Mouse (Mus musculus) small intestine, adult 2 months (tissue): ENCODE measurements around the gene Aspscr1. TPM values are rescaled to one million over a fixed set of nuclear protein-coding genes. Genes with fewer than 3 reads are reported as not detected.

ENCODE experiments used
- H3K27ac ChIP-seq: fragments of 200-500 bp; 2 replicates; pipeline ENCODE4 v1.5.1; 2012; ENCODE audit warnings: low read depth, low read length, control low read depth, inconsistent platforms; ENCODE audit not compliant: insufficient read depth
- H3K27me3 ChIP-seq: fragments of 200-500 bp; 2 replicates; pipeline ENCODE4 v1.6.1; 2012; ENCODE audit warnings: mild to moderate bottlenecking, moderate library complexity, low read length, inconsistent platforms; ENCODE audit not compliant: control insufficient read depth, insufficient read depth
- H3K36me3 ChIP-seq: fragments of 200-500 bp; 2 replicates; pipeline ENCODE4 v1.6.1; 2012; ENCODE audit warnings: mild to moderate bottlenecking, low read length, control low read depth, inconsistent platforms; ENCODE audit not compliant: control insufficient read depth, insufficient read depth
- H3K4me1 ChIP-seq: fragments of 200-500 bp; 2 replicates; pipeline ENCODE4 v1.6.1; 2012; ENCODE audit warnings: low read length, inconsistent platforms, mixed read lengths; ENCODE audit not compliant: control insufficient read depth, insufficient read depth, insufficient read length
- H3K4me3 ChIP-seq: fragments of 200-500 bp; 2 replicates; pipeline ENCODE4 v1.5.1; 2012; ENCODE audit warnings: low read depth, mild to moderate bottlenecking, control low read depth, inconsistent platforms, low read length, moderate library complexity
- CTCF ChIP-seq: fragments of 200-500 bp; IDR thresholded peaks from 2 replicates; pipeline ENCODE4 v1.5.1; 2012; ENCODE audit warnings: low read depth, mild to moderate bottlenecking, control low read depth, inconsistent platforms, low read length, moderate library complexity, mixed read lengths; ENCODE audit not compliant: insufficient replicate concordance, insufficient read length; ENCODE audit errors: extremely low read depth
- POLR2A ChIP-seq: fragments of 200-500 bp; IDR thresholded peaks from 2 replicates; pipeline ENCODE4 v1.6.1; 2012; ENCODE audit warnings: low read depth, mild to moderate bottlenecking, control low read depth, inconsistent platforms, low read length, moderate library complexity
- WGBS: fragments of 180-500 bp; shearing (Covaris S2); methylation state at CpG from one replicate; pipeline ENCODE4 v1.1.7; 2018; 5-methylcytosine and 5-hydroxymethylcytosine counted together
- polyA plus RNA-seq: library from polyadenylated mRNA; depleted of rRNA; stranded (reverse); fragments of >200 nt; gene quantifications from 2 replicates; pipeline ENCODE4 v1.2.3, GENCODE M21; 2012

Gene Aspscr1
- polyA plus RNA-seq, 1 experiment = 138 TPM

DNA sequence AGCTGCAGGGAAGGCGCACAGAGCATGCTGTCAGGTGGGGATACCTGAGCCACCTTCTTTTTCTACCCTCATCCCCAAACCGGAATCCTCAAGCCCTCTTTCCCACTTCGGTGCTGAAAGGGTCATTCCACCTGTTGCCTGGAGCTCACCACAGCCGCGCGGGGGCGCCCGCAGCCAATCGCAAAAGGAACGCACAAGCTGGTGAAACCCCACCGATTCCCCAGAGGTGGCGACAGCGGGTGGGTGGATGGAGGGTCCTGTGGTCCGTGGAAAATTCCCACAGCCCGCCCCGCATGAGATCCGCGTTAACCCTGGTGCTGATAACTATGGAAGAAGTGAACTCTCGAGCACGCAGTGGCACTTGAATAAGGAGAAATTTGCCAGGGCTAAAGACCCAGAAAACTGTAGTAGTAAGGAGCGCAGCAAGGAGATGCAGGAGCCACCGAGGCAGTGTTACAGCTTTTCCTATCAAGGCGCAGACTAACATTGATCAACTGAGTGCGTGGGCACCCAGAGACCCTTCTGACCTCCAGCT is 13.8 kb upstream of the Aspscr1 start:
- Histone ChIP-seq H3K4me1 (peaks cover 13% of the 10 kb centered on the region), H3K27ac (no peak overlapping the region), H3K36me3 (no peaks in the 10 kb centered on the region), H3K27me3 (peaks cover 35% of the 10 kb centered on the region), H3K4me3 (peak overlapping the region; percentile 20; the same call in 1 of the 2 replicates)
- 2% methylated on average over 24 of the region's 24 CpGs for WGBS
- TF ChIP-seq POLR2A = no peak
- peak; percentile 70 for TF ChIP-seq CTCF

DNA sequence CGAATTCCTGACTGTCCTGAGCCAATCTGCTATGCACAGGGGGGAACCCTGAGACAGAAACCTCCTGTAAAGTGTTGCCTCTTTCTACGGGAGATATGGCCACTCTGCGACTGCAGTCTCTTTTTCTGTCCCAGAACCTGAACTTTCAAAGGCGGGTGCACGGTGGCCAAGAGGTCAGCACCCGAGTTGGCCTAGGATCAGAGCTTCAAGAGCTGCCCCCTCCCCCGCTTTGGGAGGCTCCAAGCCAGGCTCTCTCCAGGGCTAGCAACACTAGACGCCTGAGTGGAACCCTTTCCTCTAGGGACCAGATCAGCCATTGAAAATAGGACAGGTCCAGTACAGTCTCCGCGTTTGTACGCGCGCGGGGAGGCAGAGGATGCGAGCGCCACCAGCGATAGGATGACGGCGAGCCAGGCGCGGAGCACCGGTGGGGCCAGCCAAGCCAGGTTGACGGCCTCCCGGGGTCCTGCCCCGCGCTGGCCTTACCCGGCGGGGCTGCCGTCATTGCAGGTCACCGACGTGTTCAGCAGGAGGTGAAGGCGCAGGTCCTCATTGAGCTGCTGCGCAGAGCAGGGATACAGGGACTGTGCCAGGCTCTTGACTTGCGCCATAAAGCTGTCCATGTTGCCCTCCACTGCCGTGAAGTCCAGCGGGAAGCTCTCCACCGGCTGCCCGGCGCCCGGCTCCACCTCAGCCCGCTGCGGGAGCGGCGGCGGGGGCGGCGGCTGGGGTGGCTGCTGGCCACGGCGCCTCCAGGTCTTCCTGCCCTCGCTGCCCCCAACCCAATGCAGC is 13.1 kb upstream of the Aspscr1 start:
- Histone ChIP-seq H3K27me3 (peaks cover 35% of the 10 kb centered on the region), H3K27ac (no peak overlapping the region), H3K4me1 (peaks cover 13% of the 10 kb centered on the region), H3K4me3 (peak overlapping the region; percentile 52), H3K36me3 (no peaks in the 10 kb centered on the region)
- 4% methylated on average over 50 of the region's 50 CpGs for WGBS
- TF ChIP-seq POLR2A (no peak), CTCF (no peak)

DNA sequence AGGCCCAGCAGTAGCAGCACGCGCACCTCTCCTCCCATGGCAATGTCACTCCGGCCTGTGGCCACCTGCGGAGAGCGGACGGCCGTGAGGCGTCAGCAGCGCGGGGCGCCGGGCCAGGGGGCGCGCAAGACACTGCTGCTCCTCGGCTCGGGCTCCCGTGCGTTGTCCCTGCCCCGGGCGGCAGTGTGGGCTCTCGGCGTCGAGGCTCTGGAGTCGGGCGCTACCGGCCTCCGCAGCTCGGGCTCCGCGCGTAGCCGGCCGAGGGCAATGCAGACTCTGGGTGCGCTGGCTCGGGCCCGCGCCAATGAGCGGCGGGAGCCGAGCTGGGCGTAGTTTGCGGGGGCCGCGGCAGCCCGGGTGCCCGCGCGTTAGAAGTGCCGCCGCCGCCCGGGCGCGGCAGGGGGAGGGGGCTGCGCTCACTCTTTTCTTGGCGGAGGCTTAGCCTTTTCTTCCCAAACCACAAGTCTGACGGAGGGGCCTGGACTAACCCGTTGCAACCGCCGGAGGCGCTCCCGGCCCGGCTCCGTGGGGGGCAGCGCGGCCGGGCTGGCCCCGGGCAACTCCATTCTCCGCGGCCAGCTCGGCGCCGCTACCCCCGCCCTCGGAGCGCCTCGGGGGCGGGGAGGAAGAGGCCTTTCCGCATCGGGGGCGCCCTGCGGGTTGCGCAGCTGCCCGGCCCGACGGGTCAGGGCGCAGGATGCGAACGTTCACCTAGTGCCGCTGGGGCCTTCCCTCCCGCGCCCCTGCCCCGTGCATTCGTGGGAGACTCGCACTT is 12.3 kb upstream of the Aspscr1 start:
- H3K4me3 ChIP-seq = peak overlapping the region; percentile 52
- no peaks in the 10 kb centered on the region for H3K36me3 ChIP-seq
- peaks cover 35% of the 10 kb centered on the region for H3K27me3 ChIP-seq
- H3K27ac ChIP-seq = no peak overlapping the region
- TF ChIP-seq CTCF (peak; percentile 8; the same call in 1 of the 2 replicates), POLR2A (no peak)
- peaks cover 13% of the 10 kb centered on the region for H3K4me1 ChIP-seq
- 1% methylated on average over 95 of the region's 95 CpGs for WGBS

DNA sequence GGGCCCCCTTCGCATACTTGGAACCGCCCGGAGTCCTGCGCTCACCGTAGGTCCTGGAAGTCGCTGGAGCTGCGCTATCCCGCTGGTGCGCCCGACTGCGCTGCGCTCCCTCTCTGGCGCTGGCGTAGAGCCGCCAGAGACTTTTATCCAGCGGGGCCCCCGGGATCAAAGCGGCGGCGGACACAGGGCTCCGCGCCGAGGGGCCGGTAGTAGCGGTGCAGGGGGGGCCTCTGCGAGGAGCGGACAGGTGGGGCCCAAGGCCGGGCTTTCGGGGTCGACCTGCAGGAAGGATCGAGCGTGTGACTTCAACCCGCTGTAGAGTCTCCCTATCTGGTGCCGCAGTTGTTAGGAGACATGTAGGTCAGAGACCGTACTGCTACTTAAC is 11.7 kb upstream of the Aspscr1 start, which contains the start of gene Notum:
Notum (minus strand) TSS at position 100 of the 385 bp plus-strand sequence.
- 3% methylated on average over 35 of the region's 35 CpGs for WGBS
- no peak for TF ChIP-seq CTCF
- no peak for TF ChIP-seq POLR2A
- H3K4me1 ChIP-seq = peaks cover 13% of the 10 kb centered on the region
- no peaks in the 10 kb centered on the region for H3K36me3 ChIP-seq
- H3K4me3 ChIP-seq = peak within 1 kb of the TSS; percentile 52
- H3K27ac ChIP-seq = no peak within 1 kb of the TSS
- peaks cover 35% of the 10 kb centered on the region for H3K27me3 ChIP-seq

DNA sequence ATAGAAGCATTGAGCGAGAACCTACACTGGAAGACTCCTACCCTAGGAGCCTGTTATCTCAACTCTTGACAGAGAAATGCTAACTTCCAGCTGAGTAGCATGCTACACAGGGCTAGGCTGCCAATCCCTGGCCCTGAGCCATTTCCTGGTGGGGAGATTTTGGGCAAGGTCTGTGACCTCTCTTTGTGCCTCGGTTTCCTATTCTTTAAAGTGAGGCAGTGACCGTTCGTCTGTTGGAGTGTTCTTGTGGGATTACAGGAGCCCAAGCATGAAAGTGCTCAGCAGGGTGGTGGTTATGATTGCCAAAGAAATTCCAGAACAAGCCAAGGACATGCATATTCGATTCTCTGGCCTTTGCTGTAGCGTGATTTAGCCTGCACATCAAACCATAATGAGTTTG is 10.0 kb upstream of the Aspscr1 start:
- Histone ChIP-seq H3K27me3 (peaks cover 35% of the 10 kb centered on the region), H3K4me3 (no peak overlapping the region), H3K36me3 (no peaks in the 10 kb centered on the region), H3K27ac (no peak overlapping the region), H3K4me1 (peaks cover 13% of the 10 kb centered on the region)
- WGBS = 71% methylated on average over 6 of the region's 6 CpGs
- no peak for TF ChIP-seq CTCF
- no peak for TF ChIP-seq POLR2A

DNA sequence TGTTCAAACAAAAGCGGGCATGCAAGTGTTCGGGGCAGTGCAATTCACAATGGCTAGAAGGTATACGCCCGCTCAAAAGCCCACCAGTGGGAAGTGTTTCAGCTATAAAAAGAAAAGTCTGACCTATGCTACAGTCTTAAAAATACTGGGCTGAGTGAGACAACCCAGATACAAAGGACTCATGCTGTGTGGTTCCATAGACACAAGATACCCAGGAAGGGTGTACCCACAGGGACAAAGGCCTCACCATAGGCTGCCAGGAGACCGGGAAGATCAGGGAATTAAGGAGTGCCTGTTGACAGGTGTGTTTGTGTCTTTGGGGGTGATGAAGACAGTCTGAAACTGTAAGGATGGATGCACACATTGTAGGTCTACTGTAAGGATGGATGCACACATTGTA is 9.1 kb upstream of the Aspscr1 start:
- TF ChIP-seq CTCF (no peak), POLR2A (no peak)
- no peak overlapping the region for H3K27ac ChIP-seq
- H3K27me3 ChIP-seq = peaks cover 35% of the 10 kb centered on the region
- no peaks in the 10 kb centered on the region for H3K36me3 ChIP-seq
- 50% methylated on average over 5 of the region's 5 CpGs for WGBS
- no peak overlapping the region for H3K4me3 ChIP-seq
- peaks cover 13% of the 10 kb centered on the region; the same call in 1 of the 2 replicates for H3K4me1 ChIP-seq

DNA sequence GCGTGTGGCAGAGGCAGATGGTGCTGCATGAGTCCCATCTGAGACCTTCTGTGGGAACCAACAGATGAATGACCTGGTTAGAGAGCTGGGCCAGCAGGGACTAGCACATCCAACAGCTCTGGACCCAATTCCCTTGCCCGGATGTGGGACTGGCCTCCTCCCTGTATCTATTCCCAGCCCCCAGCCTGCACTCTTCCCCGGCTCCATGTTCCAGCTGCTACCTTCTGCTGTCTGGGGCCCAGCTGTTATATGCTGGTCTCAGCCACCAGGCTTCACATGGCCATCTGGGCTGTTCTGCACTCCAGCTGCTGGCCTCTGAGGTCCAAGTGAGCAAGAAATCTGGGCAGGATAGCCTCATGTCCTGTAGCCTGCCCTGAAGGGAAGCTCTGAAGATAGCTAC is 7.4 kb upstream of the Aspscr1 start:
- H3K36me3 ChIP-seq = no peaks in the 10 kb centered on the region
- TF ChIP-seq CTCF (no peak), POLR2A (no peak)
- 78% methylated on average over 3 of the region's 3 CpGs for WGBS

More for the DNA sequence above, 7.4 kb upstream of the Aspscr1 start:
- H3K4me3 ChIP-seq = no peak overlapping the region
- H3K4me1 ChIP-seq = peaks cover 8% of the 10 kb centered on the region; the same call in 1 of the 2 replicates
- peaks cover 19% of the 10 kb centered on the region for H3K27me3 ChIP-seq
- no peak overlapping the region for H3K27ac ChIP-seq
